Mouse (Mus musculus) forebrain, postnatal 0 days (tissue): ENCODE measurements around the gene Map3k11. TPM values are rescaled to one million over a fixed set of nuclear protein-coding genes. Genes with fewer than 3 reads are reported as not detected.
"Not testable (repeated sequence)": the region's sequence is repeated elsewhere in the genome, so short reads cannot be mapped to it uniquely, and the experiment has no call there.

Source experiments
- ATAC-seq: fragments of 200-750 bp; cut with Nextera tagmentation; 2 replicates; pipeline ENCODE4 v1.8.0; 2017; ENCODE audit warnings: mild to moderate bottlenecking, moderate library complexity
- DNase-seq: peaks from one replicate; pipeline ENCODE4 v3.0.0-alpha.2; 2015
- H3K27ac ChIP-seq: fragments of 300-500 bp; sonication (generic); 2 replicates; pipeline ENCODE4 v1.5.1; 2014; ENCODE audit warnings: low read depth, mild to moderate bottlenecking, antibody characterized with exemption, low read length, moderate library complexity, mixed read lengths
- H3K27me3 ChIP-seq: fragments of 300-500 bp; sonication (generic); 2 replicates; pipeline ENCODE4 v1.6.1; 2014; ENCODE audit warnings: mild to moderate bottlenecking, low read length, mixed read lengths; ENCODE audit not compliant: insufficient read depth
- H3K36me3 ChIP-seq: fragments of 300-500 bp; sonication (generic); 2 replicates; pipeline ENCODE4 v1.6.1; 2014; ENCODE audit warnings: mild to moderate bottlenecking, moderate library complexity; ENCODE audit not compliant: insufficient read depth
- H3K4me1 ChIP-seq: fragments of 300-500 bp; sonication (generic); 2 replicates; pipeline ENCODE4 v1.6.1; 2014; ENCODE audit warnings: antibody characterized with exemption; ENCODE audit not compliant: insufficient read depth
- H3K4me2 ChIP-seq: fragments of 300-500 bp; sonication (generic); 2 replicates; pipeline ENCODE4 v1.6.1; 2014; ENCODE audit warnings: low read depth, mild to moderate bottlenecking, moderate library complexity
- H3K4me3 ChIP-seq: fragments of 300-500 bp; sonication (generic); 2 replicates; pipeline ENCODE4 v1.5.1; 2014; ENCODE audit warnings: low read depth, low read length, mixed read lengths
- H3K9ac ChIP-seq: fragments of 300-500 bp; sonication (generic); 2 replicates; pipeline ENCODE4 v1.6.1; 2014; ENCODE audit warnings: mild to moderate bottlenecking
- H3K9me3 ChIP-seq: fragments of 300-500 bp; sonication (generic); 2 replicates; pipeline ENCODE4 v1.6.1; 2016; ENCODE audit warnings: low read length
- CTCF ChIP-seq: sonication (generic); IDR thresholded peaks from 2 replicates; pipeline ENCODE4 v1.5.1; 2016; ENCODE audit warnings: antibody characterized with exemption, control low read depth, low read depth
- WGBS: fragments of 180-500 bp; shearing (Covaris S2); extraction: QIAGEN DNeasy Blood & Tissue Kit; methylation state at CpG from one replicate; pipeline ENCODE4 v1.1.7; 2014; 5-methylcytosine and 5-hydroxymethylcytosine counted together
- polyA plus RNA-seq: library from polyadenylated mRNA; unstranded; fragments of >200 nt; fragmentation: Nextera tagmentation; extraction: Ambion mirVana; gene quantifications from 2 replicates; pipeline ENCODE4 v1.2.1, GENCODE M21; 2015
- total RNA-seq: library from RNA; depleted of rRNA; stranded (reverse); fragments of >200 nt; gene quantifications from 2 replicates; pipeline ENCODE4 v1.2.3, GENCODE M21; 2014

The Map3k11 gene
- total and polyA plus RNA-seq, 2 experiments from 2014 or later = 8.7 to 19.7 TPM

- no peak overlapping the region for H3K4me2 ChIP-seq
- H3K9ac ChIP-seq = no peak overlapping the region
- H3K27me3 ChIP-seq = no peaks in the 10 kb centered on the region
- ATAC-seq = no peak
- H3K4me1 ChIP-seq = peaks cover 5% of the 10 kb centered on the region; the same call in 1 of the 2 replicates
- no peak overlapping the region for H3K27ac ChIP-seq
- H3K9me3 ChIP-seq = no peaks in the 10 kb centered on the region
- DNase-seq = no peak
- TF ChIP-seq CTCF = no peak
- H3K36me3 ChIP-seq = peaks cover 74% of the 10 kb centered on the region
- 94% methylated on average over 4 of the region's 4 CpGs for WGBS
- H3K4me3 ChIP-seq = no peak overlapping the region
Measured at GRCm38 (mm10) chr19:5668372-5668771, 20.2 kb upstream of the Map3k11 start.

DNA sequence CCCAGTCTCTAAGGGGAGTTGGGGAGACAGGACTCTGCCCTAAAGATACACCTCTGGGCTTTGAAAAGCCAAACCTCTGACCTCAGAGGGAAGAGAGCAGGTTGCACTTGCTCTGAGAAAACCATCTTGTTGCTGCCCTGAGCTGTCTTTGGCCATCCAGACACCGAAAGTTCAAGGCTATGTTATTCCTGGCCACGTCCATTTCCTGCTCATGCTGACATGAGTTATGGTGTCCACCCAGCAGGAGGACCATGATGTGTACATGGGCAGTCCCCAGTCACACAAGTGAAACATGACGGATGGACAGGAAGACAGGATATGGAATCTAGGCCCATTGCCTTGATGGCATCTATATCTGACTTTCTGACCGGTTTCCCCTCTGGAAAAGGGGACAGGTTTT, 8.1 kb upstream of the Map3k11 start:
- H3K27me3 ChIP-seq = no peaks in the 10 kb centered on the region
- no peaks in the 10 kb centered on the region for H3K4me1 ChIP-seq
- no peaks in the 10 kb centered on the region for H3K9me3 ChIP-seq
- H3K27ac ChIP-seq = no peak overlapping the region
- peaks cover 93% of the 10 kb centered on the region for H3K36me3 ChIP-seq
- H3K9ac ChIP-seq = no peak overlapping the region
- WGBS = 89% methylated on average over 4 of the region's 4 CpGs
- no peak overlapping the region for H3K4me2 ChIP-seq
- TF ChIP-seq CTCF = no peak
- ATAC-seq (no peak), DNase-seq (no peak)
- H3K4me3 ChIP-seq = no peak overlapping the region

GRCm38 (mm10) chr19:5684236-5684635, 4.3 kb upstream of the Map3k11 start:
- Histone ChIP-seq H3K4me3 (no peak overlapping the region), H3K4me1 (peaks cover 6% of the 10 kb centered on the region; the same call in 1 of the 2 replicates), H3K4me2 (no peak overlapping the region), H3K9me3 (no peaks in the 10 kb centered on the region), H3K36me3 (peaks cover 73% of the 10 kb centered on the region), H3K27ac (no peak overlapping the region), H3K9ac (no peak overlapping the region), H3K27me3 (no peaks in the 10 kb centered on the region)
- no peak for ATAC-seq
- 92% methylated on average over 12 of the region's 12 CpGs for WGBS
- TF ChIP-seq CTCF = no peak
- DNase-seq = no peak

GRCm38 (mm10) chr19:5684985-5685384, 3.6 kb upstream of the Map3k11 start:
- Histone ChIP-seq H3K4me2 (no peak overlapping the region), H3K27ac (no peak overlapping the region), H3K27me3 (no peaks in the 10 kb centered on the region), H3K36me3 (peaks cover 65% of the 10 kb centered on the region), H3K9ac (no peak overlapping the region), H3K9me3 (no peaks in the 10 kb centered on the region), H3K4me1 (peaks cover 10% of the 10 kb centered on the region), H3K4me3 (no peak overlapping the region)
- TF ChIP-seq CTCF = no peak
- DNase-seq (no peak), ATAC-seq (no peak)
- 87% methylated on average over 13 of the region's 13 CpGs for WGBS

GRCm38 (mm10) chr19:5685431-5685830, 3.1 kb upstream of the Map3k11 start:
- ATAC-seq = no peak
- no peak for DNase-seq

DNA sequence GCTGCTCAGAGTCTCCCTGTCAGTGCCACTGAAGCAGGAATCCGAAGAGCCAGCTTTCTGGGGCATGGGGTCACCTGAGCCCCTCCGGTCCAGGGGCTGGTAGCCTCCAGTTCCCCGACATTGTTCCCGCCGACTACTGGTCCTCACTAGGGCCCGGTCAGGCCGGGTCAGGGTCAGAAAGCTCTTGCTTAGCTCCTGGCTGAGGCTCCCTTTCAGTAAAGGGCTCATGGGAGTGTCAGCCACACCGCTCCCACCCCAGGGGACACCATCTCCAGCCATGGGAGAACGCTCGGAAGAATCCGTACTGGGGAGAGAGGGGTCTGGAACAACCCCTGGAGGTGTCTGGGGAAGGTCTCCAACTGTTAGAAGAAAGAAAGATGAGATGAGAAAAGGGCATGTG, 2.7 kb upstream of the Map3k11 start:
- ATAC-seq (no peak), DNase-seq (no peak)
- Histone ChIP-seq H3K9me3 (no peaks in the 10 kb centered on the region), H3K4me2 (no peak overlapping the region), H3K4me1 (peaks cover 17% of the 10 kb centered on the region), H3K36me3 (peaks cover 56% of the 10 kb centered on the region), H3K4me3 (no peak overlapping the region), H3K27ac (no peak overlapping the region), H3K27me3 (no peaks in the 10 kb centered on the region), H3K9ac (no peak overlapping the region)
- WGBS = 95% methylated on average over 11 of the region's 11 CpGs
- TF ChIP-seq CTCF = no peak

More at GRCm38 (mm10) chr19:5685431-5685830, 3.1 kb upstream of the Map3k11 start:
- 96% methylated on average over 19 of the region's 19 CpGs for WGBS
- Histone ChIP-seq H3K4me1 (peaks cover 14% of the 10 kb centered on the region), H3K9me3 (no peaks in the 10 kb centered on the region), H3K27ac (no peak overlapping the region), H3K36me3 (peaks cover 61% of the 10 kb centered on the region), H3K4me3 (no peak overlapping the region), H3K9ac (no peak overlapping the region), H3K4me2 (no peak overlapping the region), H3K27me3 (no peaks in the 10 kb centered on the region)
- TF ChIP-seq CTCF = no peak

DNA sequence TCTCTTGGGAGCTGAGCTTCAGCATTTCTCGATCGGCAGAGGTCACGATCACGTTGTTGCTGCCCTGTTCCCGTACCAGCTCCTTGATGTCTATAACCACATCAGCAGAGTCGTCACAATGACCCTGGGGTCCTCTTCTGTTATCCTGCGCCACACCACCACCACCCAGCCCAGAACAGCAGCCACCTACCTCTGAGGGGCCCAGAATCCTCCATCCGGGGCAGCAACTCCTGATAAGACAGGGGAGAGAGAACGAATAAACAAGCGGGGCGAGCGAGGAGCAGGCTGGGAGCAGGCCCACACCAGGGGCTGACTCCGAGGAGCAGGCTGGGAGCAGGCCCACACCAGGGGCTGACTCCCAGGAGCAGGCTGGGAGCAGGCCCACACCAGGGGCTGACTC, 2.1 kb upstream of the Map3k11 start:
- DNase-seq (no peak), ATAC-seq (no peak)
- Histone ChIP-seq H3K36me3 (peaks cover 53% of the 10 kb centered on the region), H3K9me3 (no peaks in the 10 kb centered on the region), H3K4me3 (no peak overlapping the region), H3K4me2 (no peak overlapping the region), H3K27ac (no peak overlapping the region), H3K27me3 (no peaks in the 10 kb centered on the region), H3K9ac (no peak overlapping the region), H3K4me1 (peaks cover 17% of the 10 kb centered on the region)
- TF ChIP-seq CTCF = no peak
- WGBS = 95% methylated on average over 13 of the region's 13 CpGs

GRCm38 (mm10) chr19:5686954-5687353, 1.6 kb upstream of the Map3k11 start:
- not testable (repeated sequence) for H3K4me2 ChIP-seq, H3K9ac ChIP-seq, H3K27ac ChIP-seq, H3K4me3 ChIP-seq, H3K9me3 ChIP-seq, H3K27me3 ChIP-seq, ATAC-seq, DNase-seq
- Histone ChIP-seq H3K4me1 (peaks cover 17% of the 10 kb centered on the region), H3K36me3 (peaks cover 51% of the 10 kb centered on the region)
- 95% methylated on average over 11 of the region's 12 CpGs for WGBS
